Mouse (Mus musculus): ENCODE data around the gene Zmynd8.

The Zmynd8 gene

DNA sequence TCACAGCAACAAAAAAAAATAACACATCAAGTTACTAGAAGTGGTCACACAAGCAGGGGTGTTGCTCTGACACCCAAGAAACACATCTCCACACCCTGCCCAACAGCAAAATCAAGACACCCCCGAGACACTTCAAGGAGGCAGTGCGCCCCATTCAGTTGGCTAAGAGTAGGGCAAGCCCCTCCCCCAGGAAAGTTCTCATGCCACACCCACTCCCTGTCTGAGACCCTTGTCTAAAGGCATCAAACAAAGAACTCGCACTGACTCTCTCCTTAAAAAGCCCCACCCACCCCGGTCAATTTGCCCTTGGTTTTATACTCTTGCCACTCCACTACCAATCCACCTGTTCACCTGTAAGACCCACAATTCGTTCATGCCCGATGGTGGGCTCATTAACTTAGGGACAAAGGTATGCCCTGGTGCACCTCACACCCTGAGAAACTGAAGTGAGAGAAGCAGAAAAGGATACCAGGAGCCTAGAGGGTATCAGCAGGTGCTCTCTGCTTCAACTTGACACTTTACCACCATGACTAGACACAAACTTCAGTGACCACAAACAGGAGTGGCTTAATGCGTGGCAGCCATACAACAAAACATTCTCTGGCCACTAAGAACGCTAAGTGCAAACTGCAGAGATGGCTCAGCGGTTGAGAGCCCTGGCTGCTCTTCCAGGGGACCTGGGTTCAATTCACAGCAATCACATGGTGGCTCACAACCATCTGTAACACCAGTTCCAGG, 45.8 kb downstream of the Zmynd8 start:
- in situ Hi-C loops (cut with MboI; ENCODE audit: low pct_unique_long_range_greater_than_20kb in 1 of 2, low sequenced_read_pairs in 2 of 2, unreplicated experiment in 1 of 2) = no loop called here

DNA sequence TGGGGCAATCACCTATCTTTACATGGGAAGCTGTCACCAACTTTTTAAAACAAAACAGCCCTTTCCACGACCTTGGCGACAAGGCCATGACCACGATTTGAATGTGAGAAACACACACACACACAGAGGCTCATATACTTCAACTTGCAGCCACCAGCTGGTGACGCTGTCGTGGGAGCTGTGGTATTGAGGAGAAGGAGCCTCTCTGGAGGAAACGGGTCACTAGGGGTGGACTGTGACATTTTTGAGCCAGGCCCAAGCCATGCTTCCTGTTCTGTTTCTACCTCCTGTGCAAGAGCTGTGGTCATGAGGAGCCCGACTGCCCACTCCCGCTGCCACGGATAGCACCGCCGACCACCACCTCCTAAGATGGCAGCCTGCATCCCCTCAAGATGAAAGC, 46.4 kb downstream of the Zmynd8 start:
- in situ Hi-C loops (cut with MboI; ENCODE audit: low pct_unique_long_range_greater_than_20kb in 1 of 2, low sequenced_read_pairs in 2 of 2, unreplicated experiment in 1 of 2) = no loop called here

- in situ Hi-C loops (cut with MboI; ENCODE audit: low pct_unique_long_range_greater_than_20kb in 1 of 2, low sequenced_read_pairs in 2 of 2, unreplicated experiment in 1 of 2) = no loop called here
Measured at GRCm38 (mm10) chr2:165851811-165852415, 46.9 kb downstream of the Zmynd8 start.

DNA sequence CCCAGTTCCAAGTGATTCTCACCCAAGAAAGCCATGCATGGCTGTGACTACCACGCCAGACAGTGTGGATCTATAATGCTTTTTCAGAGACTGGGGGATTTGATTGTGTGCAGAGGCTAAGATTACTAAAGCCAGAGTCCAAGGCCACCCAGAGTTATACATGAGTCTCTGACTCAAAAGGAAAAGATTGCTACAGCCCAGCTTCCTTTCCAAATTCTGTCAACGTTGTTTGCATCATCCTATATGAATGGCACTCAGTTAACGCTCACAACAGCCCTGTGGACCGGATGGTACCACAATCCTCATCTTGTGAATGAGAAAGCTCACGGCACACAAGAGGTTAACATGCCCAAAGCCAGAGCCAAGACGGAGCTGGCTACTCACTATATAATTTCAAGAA, 48.0 kb downstream of the Zmynd8 start:
- in situ Hi-C loops (cut with MboI; ENCODE audit: low pct_unique_long_range_greater_than_20kb in 1 of 2, low sequenced_read_pairs in 2 of 2, unreplicated experiment in 1 of 2) = no loop called here

- in situ Hi-C loops (cut with MboI; ENCODE audit: low pct_unique_long_range_greater_than_20kb in 1 of 2, low sequenced_read_pairs in 2 of 2, unreplicated experiment in 1 of 2) = no loop called here
Measured at GRCm38 (mm10) chr2:165849129-165849528, 49.7 kb downstream of the Zmynd8 start.

- in situ Hi-C loops (cut with MboI; ENCODE audit: low pct_unique_long_range_greater_than_20kb in 1 of 2, low sequenced_read_pairs in 2 of 2, unreplicated experiment in 1 of 2) = no loop called here
Measured at GRCm38 (mm10) chr2:165846787-165847186, 52.0 kb downstream of the Zmynd8 start.

DNA sequence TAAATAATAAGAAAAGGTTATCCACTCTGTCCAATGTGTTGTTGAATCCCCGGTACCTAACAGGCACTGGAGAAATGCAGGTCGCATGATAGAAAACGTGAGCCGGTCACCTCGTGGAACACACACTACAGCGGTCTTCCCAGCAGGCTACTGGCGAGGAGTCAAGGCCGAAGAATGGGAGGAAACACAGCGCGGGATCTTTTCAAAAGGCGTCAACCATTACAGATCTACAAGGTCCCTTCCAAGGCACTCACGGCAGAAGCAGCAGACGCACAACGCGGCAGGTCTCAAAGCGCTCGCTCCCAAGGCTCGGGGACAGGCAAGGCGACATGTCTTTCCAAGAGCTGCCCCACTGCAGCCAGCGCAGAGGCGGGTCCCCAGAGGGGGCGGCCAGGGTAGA, 53.3 kb downstream of the Zmynd8 start:
- in situ Hi-C loops (cut with MboI; ENCODE audit: low pct_unique_long_range_greater_than_20kb in 1 of 2, low sequenced_read_pairs in 2 of 2, unreplicated experiment in 1 of 2) = no loop called here

GRCm38 (mm10) chr2:165843350-165843749, 55.5 kb downstream of the Zmynd8 start:
- in situ Hi-C loops (cut with MboI; ENCODE audit: low pct_unique_long_range_greater_than_20kb in 1 of 2, low sequenced_read_pairs in 2 of 2, unreplicated experiment in 1 of 2) = no loop called here

DNA sequence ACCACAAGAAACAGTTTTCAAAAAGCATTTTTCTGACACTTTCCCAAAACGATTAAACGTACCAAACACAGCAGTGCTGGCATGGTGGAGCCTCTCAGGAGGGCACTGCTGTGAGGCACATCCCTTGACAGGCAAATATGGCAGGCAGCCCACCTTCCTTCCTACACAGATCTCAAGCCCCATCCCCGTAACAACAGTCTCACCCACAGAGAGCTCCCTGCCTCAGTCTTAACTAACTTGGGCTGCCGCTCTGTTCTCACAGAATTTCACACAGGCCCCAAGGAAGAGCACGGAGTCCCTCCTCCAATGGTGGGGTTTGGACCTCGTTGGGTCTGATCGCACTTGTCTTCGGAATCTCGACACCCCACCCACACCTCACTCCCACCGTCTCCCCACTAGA, 56.6 kb downstream of the Zmynd8 start:
- in situ Hi-C loops (cut with MboI; ENCODE audit: low pct_unique_long_range_greater_than_20kb in 1 of 2, low sequenced_read_pairs in 2 of 2, unreplicated experiment in 1 of 2) = no loop called here

GRCm38 (mm10) chr2:165841805-165842204, 57.0 kb downstream of the Zmynd8 start:
- in situ Hi-C loops (cut with MboI; ENCODE audit: low pct_unique_long_range_greater_than_20kb in 1 of 2, low sequenced_read_pairs in 2 of 2, unreplicated experiment in 1 of 2) = no loop called here

GRCm38 (mm10) chr2:165840852-165841251, 58.0 kb downstream of the Zmynd8 start:
- in situ Hi-C loops (cut with MboI; ENCODE audit: low pct_unique_long_range_greater_than_20kb in 1 of 2, low sequenced_read_pairs in 2 of 2, unreplicated experiment in 1 of 2) = no loop called here

DNA sequence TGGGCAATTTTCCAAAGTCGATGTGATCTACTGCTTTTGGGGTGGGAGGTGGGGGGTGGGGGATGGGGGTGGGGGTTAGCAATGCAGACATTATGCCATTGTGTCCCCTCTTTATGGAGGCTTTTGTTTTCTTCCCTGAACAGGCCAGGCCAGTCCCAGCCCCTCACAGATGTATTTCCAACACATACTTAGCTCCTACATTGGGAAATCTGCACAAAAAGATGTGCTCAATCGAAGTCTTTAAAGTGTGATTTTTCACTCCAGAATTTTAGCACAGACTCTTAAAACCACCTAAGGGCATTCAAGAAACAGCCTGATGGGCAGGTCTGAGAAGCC, 59.5 kb downstream of the Zmynd8 start:
- in situ Hi-C loops (cut with MboI; ENCODE audit: low pct_unique_long_range_greater_than_20kb in 1 of 2, low sequenced_read_pairs in 2 of 2, unreplicated experiment in 1 of 2) = loop anchor here in 1 of 2 experiments (5.0 kb wide), 1 partner anchor 58 kb away; the partner anchor contains the start of gene Zmynd8

- in situ Hi-C loops (cut with MboI; ENCODE audit: low pct_unique_long_range_greater_than_20kb in 1 of 2, low sequenced_read_pairs in 2 of 2, unreplicated experiment in 1 of 2) = loop anchor here in 1 of 2 experiments (5.0 kb wide), 1 partner anchor 59 kb away; the partner anchor contains the start of gene Zmynd8
Measured at GRCm38 (mm10) chr2:165838606-165839316, 60.1 kb downstream of the Zmynd8 start.

DNA sequence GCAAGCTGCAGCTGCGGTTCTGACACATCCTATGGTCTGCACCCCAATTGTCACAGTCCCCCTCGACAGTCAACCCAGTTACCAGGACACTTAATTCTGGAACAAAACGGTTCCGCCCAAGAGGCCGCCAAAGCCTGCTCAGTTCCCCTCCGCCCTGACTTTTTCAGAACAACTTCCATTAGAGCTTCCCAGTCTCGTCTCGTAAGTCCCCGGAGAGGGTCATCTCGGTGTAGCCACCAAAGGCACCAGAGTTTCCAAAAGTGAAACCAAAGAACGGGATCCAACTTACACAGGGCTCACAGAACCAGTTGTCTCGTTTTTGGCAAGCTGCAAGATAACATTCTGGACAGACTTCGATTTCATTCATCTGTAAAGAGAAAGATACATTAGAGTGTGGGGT, 64.2 kb downstream of the Zmynd8 start:
- in situ Hi-C loops (cut with MboI; ENCODE audit: low pct_unique_long_range_greater_than_20kb in 1 of 2, low sequenced_read_pairs in 2 of 2, unreplicated experiment in 1 of 2) = no loop called here

GRCm38 (mm10) chr2:165833468-165833867, 65.3 kb downstream of the Zmynd8 start:
- in situ Hi-C loops (cut with MboI; ENCODE audit: low pct_unique_long_range_greater_than_20kb in 1 of 2, low sequenced_read_pairs in 2 of 2, unreplicated experiment in 1 of 2) = no loop called here

- in situ Hi-C loops (cut with MboI; ENCODE audit: low pct_unique_long_range_greater_than_20kb in 1 of 2, low sequenced_read_pairs in 2 of 2, unreplicated experiment in 1 of 2) = no loop called here
Measured at GRCm38 (mm10) chr2:165832720-165833119, 66.1 kb downstream of the Zmynd8 start.

DNA sequence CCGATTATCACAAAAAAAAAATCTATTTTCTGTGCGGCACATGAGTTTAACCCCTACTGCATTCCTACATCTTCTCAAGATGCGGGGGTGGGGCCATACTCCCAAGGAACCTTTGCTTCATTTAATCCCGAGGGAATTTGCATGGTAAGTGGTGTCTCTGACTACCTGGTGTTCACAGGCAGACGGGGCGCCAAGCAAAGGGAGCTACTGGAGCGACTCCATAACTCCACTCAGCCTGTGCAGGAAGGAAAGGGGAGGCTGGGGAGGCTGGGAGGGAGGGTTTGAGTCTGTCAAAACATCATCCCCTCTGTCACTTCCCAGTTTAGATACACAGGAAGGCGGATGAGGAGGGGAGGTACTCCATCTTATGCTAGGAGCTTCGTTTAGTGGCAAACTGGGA, 66.5 kb downstream of the Zmynd8 start:
- in situ Hi-C loops (cut with MboI; ENCODE audit: low pct_unique_long_range_greater_than_20kb in 1 of 2, low sequenced_read_pairs in 2 of 2, unreplicated experiment in 1 of 2) = no loop called here

- in situ Hi-C loops (cut with MboI; ENCODE audit: low pct_unique_long_range_greater_than_20kb in 1 of 2, low sequenced_read_pairs in 2 of 2, unreplicated experiment in 1 of 2) = no loop called here
Measured at GRCm38 (mm10) chr2:165831637-165832289, 67.1 kb downstream of the Zmynd8 start.

DNA sequence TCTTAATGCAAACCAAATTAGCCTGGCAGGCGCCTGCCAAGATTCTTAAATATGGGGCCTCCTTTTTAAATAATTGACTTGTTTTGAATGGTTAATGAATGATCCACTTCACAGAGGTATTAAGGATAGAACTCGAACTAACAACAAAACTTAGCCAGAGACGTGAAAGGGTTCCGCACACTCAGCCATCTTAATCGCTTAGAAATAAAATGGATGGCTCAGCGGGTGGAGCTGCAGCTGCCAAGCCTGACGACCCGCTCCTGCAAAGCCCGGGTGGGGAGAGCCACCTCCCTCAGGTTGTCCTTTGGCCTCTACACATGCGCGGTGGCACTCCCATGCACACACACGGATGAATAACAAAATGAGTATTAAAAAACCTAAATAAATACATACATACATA, 70.0 kb downstream of the Zmynd8 start:
- in situ Hi-C loops (cut with MboI; ENCODE audit: low pct_unique_long_range_greater_than_20kb in 1 of 2, low sequenced_read_pairs in 2 of 2, unreplicated experiment in 1 of 2) = loop anchor here in 1 of 2 experiments (5.0 kb wide), 1 partner anchor 74 kb away; no protein-coding TSS in a partner anchor

Measured in mouse embryonic stem cell (cell line).